Mouse (Mus musculus) brain, embryonic 14.5 days (tissue): ENCODE measurements around the gene Cmip. TPM values are rescaled to one million over a fixed set of nuclear protein-coding genes. Genes with fewer than 3 reads are reported as not detected.

ENCODE experiments used
- DNase-seq: peaks from one replicate; pipeline ENCODE4 v3.0.0-alpha.2; 2011; ENCODE audit warnings: low read depth
- CTCF ChIP-seq: fragments of 200-500 bp; IDR thresholded peaks from 2 replicates; pipeline ENCODE4 v1.5.1; 2012; ENCODE audit warnings: inconsistent platforms, mild to moderate bottlenecking, moderate library complexity, borderline replicate concordance; ENCODE audit not compliant: insufficient read depth, insufficient read length; ENCODE audit errors: extremely low read depth
- POLR2A ChIP-seq: fragments of 200-500 bp; IDR thresholded peaks from 2 replicates; pipeline ENCODE4 v1.6.1; 2012; ENCODE audit warnings: mild to moderate bottlenecking, inconsistent platforms, borderline replicate concordance; ENCODE audit not compliant: poor library complexity, insufficient read depth, insufficient read length, severe bottlenecking; ENCODE audit errors: extremely low read depth
- polyA plus RNA-seq: library from polyadenylated mRNA; depleted of rRNA; stranded (reverse); fragments of >200 nt; gene quantifications from 2 replicates; pipeline ENCODE4 v1.2.3, GENCODE M21; 2012; rRNA removed

Gene Cmip
- polyA plus RNA-seq: 140 and 205 TPM in 2 replicates

DNA sequence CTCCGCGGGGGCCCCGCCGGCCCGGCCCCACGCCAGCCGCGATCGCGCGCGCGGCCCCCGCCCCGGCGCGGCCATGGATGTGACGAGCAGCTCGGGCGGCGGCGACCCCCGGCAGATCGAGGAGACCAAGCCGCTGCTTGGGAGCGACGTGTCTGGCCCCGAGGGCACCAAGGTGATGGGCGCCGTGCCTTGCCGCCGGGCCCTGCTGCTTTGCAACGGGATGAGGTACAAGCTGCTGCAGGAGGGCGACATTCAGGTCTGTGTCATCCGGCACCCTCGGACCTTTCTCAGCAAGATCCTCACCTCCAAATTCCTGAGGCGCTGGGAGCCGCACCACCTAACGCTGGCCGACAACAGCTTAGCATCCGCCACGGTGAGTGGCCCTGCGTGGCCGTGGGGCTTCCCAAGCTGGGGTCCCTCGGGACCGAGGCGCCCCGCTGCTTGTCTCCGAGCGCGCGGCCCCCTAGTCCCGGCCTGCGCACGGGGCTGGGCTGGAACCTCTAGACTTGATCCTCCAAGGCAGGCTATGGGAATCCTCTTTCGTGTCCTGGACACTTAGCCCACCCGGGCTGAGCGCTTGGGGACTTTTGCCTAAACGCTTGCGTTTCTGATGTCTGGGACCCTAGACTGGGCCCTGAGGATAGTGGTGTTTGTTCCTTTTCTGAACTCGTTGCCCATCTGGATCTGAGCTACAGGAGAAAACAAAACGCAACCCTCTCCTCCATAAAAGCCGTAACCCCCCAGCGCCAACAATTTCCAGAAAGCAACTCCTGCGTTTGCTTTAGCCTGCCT lies at the start of gene Cmip:
Gene Cmip (plus strand): TSS at position 36 of the 792 bp plus-strand sequence.
- no peak for TF ChIP-seq POLR2A
- TF ChIP-seq CTCF: no peak
- DNase-seq: peak; percentile 63

DNA sequence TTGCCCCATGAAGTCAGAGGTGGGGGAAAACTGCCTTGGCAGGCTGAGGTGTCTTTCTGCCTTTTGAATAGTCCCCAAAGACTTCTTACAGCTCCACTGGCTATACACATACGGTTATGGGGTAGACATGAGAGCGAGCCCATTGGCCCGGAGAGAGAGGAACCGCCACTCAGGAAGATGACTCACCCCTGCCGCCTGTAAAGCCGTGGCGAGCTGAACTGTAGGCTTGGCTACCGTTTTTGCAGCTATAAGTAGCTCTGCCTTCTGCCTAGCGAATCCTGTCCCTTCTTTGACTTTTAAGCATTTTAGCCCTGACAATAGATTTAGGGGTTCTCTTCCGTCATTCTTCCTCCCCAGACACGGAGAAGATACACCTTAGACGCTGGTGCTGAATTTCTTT lies 47.7 kb upstream of the Cmip start:
- TF ChIP-seq POLR2A (no peak), CTCF (no peak)
- no peak for DNase-seq

DNA sequence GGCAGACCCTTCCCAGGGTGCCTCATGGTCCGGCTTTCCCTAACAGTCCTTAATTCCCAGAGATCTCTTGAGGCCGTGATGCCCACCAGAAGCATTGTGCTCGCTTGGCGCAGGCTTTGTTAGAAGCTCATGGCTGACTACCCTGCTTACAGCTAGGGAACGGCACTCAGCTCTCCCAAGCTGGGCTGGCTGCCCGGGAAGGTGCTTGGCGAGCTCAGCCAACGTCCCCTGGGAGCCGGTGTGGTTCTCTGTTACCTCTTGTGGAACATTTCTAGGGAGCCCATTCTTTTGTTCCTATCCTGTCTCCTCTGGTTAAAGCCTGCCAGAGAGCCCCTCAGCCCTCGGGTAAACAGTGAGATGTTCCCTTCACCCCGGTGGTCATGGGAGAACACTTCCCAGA lies 44.8 kb upstream of the Cmip start:
- TF ChIP-seq CTCF: no peak
- TF ChIP-seq POLR2A: no peak
- peak; percentile 20 for DNase-seq

DNA sequence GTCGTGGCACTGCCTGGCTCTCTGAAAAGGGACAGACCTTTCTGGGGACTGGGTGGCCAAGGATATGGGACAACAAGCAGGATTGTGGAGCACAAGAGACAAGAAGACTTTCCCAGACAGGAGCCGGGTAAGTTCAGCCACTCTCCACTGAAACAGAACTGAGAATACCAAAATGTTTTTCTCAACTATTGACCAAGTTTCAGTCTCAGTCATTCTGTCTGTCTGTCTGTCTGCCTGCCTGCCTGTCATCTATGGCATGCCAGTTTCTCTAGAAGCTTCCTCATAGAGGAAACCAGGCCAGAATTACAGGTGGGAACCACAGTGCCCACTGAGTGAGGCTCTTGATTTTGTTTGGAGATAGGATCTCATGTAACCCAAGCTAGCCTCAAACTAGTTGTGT lies 39.1 kb upstream of the Cmip start:
- TF ChIP-seq CTCF (no peak), POLR2A (no peak)
- DNase-seq: no peak

DNA sequence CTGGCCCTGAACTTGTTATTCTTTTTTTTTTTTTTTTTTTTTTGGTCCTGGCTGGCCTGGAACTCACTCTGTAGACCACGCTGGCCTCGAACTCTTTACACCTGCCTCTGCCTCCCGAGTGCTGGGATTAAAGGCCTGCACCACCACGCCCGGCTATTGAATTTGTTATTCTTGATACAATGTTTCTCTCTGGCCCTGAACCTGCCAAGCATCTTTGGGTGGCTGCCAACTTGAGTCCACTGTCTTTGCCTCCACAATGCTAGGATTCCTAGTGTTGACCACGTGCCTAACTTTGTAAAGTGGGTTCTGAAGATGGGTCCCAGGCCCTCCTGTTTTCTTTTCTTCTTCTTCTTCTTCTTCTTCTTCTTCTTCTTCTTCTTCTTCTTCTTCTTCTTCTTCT lies 34.5 kb upstream of the Cmip start:
- no peak for TF ChIP-seq CTCF
- TF ChIP-seq POLR2A: no peak
- no peak for DNase-seq

DNA sequence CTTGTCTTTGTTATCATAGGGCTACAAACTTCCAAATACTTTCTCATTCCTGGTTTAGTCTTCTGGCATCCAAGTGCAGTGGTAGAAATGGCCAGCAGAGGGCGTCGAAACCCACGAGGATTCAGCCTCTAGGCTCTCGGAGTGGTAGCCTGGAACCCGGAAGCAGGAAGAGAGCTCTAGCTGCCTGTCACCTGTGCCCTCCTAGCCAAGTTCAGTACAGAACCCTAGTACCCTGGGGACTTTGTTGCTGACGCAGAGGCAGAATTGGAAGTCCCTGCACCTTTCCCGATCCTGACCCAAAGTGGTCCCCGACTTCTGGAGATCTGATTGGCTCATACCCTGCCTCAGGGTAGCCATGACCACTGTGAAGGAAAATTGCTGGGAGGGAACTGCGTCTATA lies 32.2 kb upstream of the Cmip start:
- DNase-seq: peak; percentile 88
- no peak for TF ChIP-seq POLR2A
- peak; percentile 94 for TF ChIP-seq CTCF

DNA sequence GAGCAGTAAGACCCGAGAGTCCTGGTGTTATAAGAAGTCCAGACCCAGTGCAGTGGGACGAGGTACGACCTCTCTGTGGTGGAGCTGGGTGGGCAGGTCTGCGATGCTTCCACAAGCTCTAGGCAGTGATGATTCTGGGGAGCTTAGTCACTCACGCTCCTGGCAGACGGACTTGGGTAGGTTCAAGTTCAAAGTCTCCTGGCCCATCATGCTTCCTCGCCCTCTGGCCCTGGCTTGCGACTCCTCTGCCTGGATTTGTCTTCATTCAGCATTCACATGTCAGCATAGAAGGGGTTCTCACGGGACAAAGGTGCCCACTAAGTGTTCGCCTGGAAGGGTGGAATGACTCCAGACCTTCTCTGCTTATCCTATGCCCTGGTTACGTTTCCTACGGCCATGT lies 30.6 kb upstream of the Cmip start:
- TF ChIP-seq CTCF: no peak
- TF ChIP-seq POLR2A: no peak
- DNase-seq: no peak

DNA sequence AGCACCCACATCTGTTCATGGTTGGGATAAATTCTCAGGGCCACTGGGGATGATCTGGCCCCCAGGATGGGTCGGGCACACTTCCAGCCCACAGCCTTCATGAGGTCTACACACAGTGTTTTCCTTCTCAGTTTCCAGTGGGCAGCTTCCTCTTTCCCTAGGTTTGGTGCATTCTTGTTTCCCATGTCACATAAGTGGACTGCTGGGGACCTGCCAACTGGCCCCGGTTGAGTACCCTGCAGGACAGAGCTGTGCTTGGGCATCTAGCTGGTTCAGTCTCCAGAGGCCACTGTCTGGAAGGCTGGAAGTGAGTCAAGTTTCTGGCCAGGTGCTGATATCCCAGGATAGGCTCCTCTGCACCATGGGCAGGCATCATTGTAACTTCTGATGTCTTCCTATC lies 29.5 kb upstream of the Cmip start:
- TF ChIP-seq CTCF (no peak), POLR2A (no peak)

DNA sequence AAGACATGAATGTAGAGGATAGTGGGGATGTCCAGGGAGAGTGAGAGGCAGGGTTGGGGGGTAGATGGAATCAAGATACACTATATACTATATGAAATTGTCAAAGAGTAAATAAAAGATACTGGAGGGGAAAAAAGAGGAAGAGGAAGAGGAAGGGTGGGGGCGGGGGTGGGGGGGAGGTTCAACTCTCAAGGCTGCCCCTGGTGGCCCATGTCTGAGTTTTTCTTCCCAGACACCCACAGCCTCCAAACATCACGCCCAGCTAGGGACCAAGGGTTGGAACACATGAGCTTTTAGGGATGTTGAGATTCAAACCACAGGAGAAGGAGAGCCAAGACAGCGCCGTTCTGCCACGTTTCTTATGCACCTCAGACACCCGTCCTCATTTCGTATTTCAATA lies 23.7 kb upstream of the Cmip start:
- TF ChIP-seq CTCF (no peak), POLR2A (no peak)
- no peak for DNase-seq

More for the DNA sequence above, 29.5 kb upstream of the Cmip start:
- DNase-seq: no peak

DNA sequence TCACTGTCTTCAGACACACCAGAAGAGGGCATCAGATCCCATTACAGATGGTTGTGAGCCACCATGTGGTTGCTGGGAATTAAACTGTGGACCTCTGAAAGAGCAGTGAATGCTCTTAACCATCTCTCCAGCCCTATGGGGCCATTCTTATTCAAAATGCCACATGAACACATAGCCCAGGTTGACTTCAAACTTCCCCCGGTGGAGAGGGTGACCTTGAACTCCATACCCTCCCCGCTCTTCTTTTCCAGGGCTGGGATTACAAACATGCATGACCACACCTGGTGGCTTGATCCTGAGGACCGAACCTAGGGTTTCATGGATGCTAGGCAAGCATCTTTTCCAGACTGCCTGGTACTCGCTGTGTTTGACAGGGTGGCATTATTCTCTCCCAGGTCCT lies 20.3 kb upstream of the Cmip start:
- no peak for DNase-seq
- no peak for TF ChIP-seq POLR2A
- TF ChIP-seq CTCF: no peak

DNA sequence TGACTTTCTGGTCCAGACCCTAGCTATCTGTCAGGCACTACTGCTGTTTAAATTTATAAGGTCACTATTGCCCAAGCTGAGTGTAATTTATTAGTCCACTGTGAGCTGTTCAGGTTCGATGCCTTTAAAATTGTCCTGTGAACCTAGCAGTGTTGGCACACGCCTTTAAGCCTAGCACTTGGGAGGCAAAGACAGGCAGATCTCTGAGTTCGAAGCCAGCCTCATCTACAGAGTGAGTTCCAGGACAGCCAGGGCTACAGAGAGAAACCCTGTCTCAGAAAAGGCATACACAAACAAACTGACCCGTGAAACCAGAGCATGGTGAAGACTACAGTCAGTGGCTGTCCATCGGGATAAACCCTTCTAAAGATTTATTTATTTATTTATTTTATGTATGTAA lies 16.5 kb upstream of the Cmip start:
- DNase-seq: no peak
- TF ChIP-seq POLR2A (no peak), CTCF (no peak)

DNA sequence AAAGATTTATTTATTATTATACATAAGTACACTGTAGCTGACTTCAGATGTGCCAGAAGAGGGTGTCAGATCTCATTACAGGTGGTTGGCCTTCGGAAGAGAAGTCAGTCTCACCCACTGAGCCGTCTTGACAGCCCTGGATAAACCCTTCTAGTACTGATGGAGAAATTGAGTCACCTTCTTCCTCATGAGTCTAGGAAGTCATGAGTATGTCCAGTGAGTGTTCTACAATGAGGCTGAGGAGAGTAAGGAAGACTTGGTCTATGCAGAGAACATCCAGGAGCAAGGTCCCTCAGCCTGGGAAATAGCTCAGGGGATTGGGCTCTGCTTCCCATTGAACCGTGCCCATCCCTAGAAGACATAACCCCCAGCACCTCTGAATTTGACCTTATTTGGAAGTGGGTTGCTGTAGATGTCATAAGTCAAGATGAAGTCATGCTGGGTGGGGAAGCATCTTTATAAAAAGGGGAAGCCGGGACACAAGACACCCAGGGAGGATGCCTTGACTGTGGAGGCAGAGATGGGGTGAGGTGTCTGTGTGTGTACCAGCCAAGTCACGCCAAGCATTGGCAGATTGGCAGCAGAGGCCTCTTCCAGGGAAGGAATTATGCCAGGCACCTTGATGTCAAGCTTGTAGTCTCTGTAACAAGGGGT lies 15.9 kb upstream of the Cmip start:
- TF ChIP-seq CTCF (no peak), POLR2A (no peak)
- DNase-seq: no peak

DNA sequence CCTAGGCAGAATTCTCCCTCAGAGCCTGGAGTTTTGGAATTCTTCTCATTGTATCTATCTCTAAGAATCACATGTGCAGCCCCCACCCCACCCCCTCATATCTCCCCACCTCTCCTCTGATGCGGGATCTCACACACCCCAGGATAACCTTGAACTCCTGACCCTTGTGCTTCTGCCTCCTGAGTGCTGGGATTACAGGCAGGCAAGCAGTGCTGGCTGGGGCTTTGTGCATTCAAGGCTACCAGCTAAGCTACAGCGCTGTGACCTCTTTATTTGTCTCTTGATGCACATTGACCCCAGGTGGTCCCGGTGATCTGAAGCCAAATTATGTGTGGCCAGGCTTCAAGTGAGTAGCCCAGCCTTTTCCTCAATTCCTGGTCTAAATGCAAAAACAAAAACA lies 15.0 kb upstream of the Cmip start:
- DNase-seq: no peak
- TF ChIP-seq CTCF: no peak

DNA sequence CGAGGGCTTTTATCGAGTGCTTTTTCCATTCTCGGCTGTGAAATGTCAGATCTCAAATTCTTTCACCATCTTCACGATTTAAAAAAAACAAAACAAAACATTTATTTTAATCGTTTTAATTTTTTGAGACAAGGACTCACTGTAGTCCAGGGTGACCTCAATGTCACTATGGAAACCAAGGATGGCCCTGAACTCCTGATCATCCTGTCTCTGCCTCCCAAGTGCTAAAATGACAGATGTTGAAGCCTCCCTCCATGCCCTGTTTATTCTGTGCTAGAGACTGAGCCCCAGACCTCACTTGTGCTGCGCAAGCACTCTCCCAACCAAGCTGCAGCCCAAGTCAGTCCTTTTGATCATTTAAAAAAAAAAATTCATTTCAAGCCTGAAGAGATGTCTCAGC lies 14.6 kb upstream of the Cmip start:
- no peak for TF ChIP-seq POLR2A
- no peak for TF ChIP-seq CTCF
- no peak for DNase-seq
